Mouse (Mus musculus) liver, embryonic 14.5 days (tissue): Measurements from ENCODE around the gene Josd2. TPM values are rescaled to one million over a fixed set of nuclear protein-coding genes. Genes with fewer than 3 reads are reported as not detected.

Source experiments
- ATAC-seq: fragments of 200-750 bp; cut with Nextera tagmentation; 2 replicates; pipeline ENCODE4 v1.8.0; 2017; ENCODE audit warnings: moderate number of reproducible peaks, mild to moderate bottlenecking, moderate library complexity; ENCODE audit not compliant: insufficient read depth
- DNase-seq, 3 experiments: peaks; one replicate each; pipeline ENCODE4 v3.0.0-alpha.2; 2012 to 2013; ENCODE audit warnings: low read depth in 3 of 3, low spot score in 3 of 3
- H3K27ac ChIP-seq: fragments of 300-500 bp; sonication (generic); 2 replicates; pipeline ENCODE4 v1.5.1; 2014; ENCODE audit warnings: moderate library complexity, mild to moderate bottlenecking, control low read depth, inconsistent platforms
- H3K27me3 ChIP-seq: fragments of 300-500 bp; sonication (generic); 2 replicates; pipeline ENCODE4 v1.6.1; 2014; ENCODE audit warnings: mild to moderate bottlenecking, low read length, moderate library complexity; ENCODE audit not compliant: control insufficient read depth, insufficient read depth
- H3K36me3 ChIP-seq: fragments of 300-500 bp; sonication (generic); replicated peaks from 2 replicates; pipeline ENCODE4 v1.6.1; 2014; ENCODE audit warnings: low read depth; ENCODE audit not compliant: control insufficient read depth, insufficient read depth
- H3K4me1 ChIP-seq, 2 experiments: fragments of 200-500 bp in 1 of 2; fragments of 300-500 bp in 1 of 2; sonication (generic) in 1 of 2; replicated peaks; 2 replicates each; pipeline ENCODE4 v1.6.1; 2012 to 2014; ENCODE audit warnings: antibody characterized with exemption in 1 of 2, inconsistent platforms in 1 of 2, low read length in 1 of 2; ENCODE audit not compliant: control insufficient read depth in 2 of 2, insufficient read depth in 2 of 2
- H3K4me2 ChIP-seq: fragments of 300-500 bp; sonication (generic); 2 replicates; pipeline ENCODE4 v1.6.1; 2014; ENCODE audit warnings: low read depth, mild to moderate bottlenecking, control low read depth, moderate library complexity
- H3K4me3 ChIP-seq, 2 experiments: fragments of 200-500 bp in 1 of 2; fragments of 300-500 bp in 1 of 2; sonication (generic) in 1 of 2; 2 replicates each; pipeline ENCODE4 v1.5.1; 2012 to 2014; ENCODE audit warnings: low read depth in 2 of 2, low read length in 2 of 2, mild to moderate bottlenecking in 2 of 2, control low read depth in 1 of 2, inconsistent platforms in 1 of 2, moderate library complexity in 1 of 2; ENCODE audit not compliant: insufficient read depth in 1 of 2
- H3K9ac ChIP-seq: fragments of 300-500 bp; sonication (generic); replicated peaks from 2 replicates; pipeline ENCODE4 v1.6.1; 2014; ENCODE audit warnings: mild to moderate bottlenecking, control low read depth, moderate library complexity
- H3K9me3 ChIP-seq: fragments of 300-500 bp; sonication (generic); 2 replicates; pipeline ENCODE4 v1.6.1; 2016; ENCODE audit warnings: low read length, mixed read lengths; ENCODE audit not compliant: control insufficient read depth
- CTCF ChIP-seq: IDR thresholded peaks from 2 replicates; pipeline ENCODE4 v1.5.1; 2016; ENCODE audit warnings: antibody characterized with exemption, low read depth, control low read depth
- EP300 ChIP-seq: IDR thresholded peaks from 2 replicates; pipeline ENCODE4 v1.6.1; 2016; ENCODE audit warnings: antibody characterized with exemption, low read depth
- WGBS: fragments of 180-500 bp; shearing (Covaris S2); extraction: QIAGEN DNeasy Blood & Tissue Kit; methylation state at CpG from one replicate; pipeline ENCODE4 v1.1.7; 2014; ENCODE audit not compliant: insufficient replicate concordance; 5-methylcytosine and 5-hydroxymethylcytosine counted together
- polyA plus RNA-seq, 2 experiments: library from polyadenylated mRNA; depleted of rRNA in 1 of 2; stranded (reverse) in 1 of 2; unstranded in 1 of 2; fragments of >200 nt; fragmentation: Nextera tagmentation in 1 of 2; extraction: Ambion mirVana in 1 of 2; gene quantifications; 2 replicates each; pipeline versions ENCODE4 v1.2.1 to v1.2.3; 2012 to 2014

Gene Josd2
- polyA plus RNA-seq, 2 experiments, result 155 to 212 TPM

DNA sequence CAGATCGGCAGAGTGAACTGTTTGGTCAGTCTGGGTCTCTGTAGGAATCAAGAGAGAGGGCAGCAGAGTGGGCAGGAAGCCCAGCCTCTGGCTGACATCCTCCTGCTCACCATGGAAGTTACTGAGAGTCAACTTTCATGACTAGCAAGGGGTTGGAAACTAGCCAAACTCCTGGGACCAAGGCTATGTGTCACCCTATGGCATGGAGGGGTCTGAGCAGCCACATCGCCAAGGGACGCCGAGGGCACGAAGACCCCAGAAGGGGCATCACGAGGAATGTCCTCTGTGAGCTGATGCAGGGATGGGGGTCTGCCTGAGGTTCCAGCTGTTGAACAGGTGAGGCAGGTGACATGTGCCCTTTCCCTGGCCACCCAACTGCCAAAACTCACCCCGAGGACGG is 20.8 kb downstream of the Josd2 start:
- Histone ChIP-seq H3K4me2 (no peak overlapping the region), H3K27ac (no peak overlapping the region), H3K27me3 (no peaks in the 10 kb centered on the region), H3K9ac (no peak overlapping the region), H3K4me1 (peaks cover 0 to 10% of the 10 kb centered on the region in 2 experiments; a peak in 3 of 4 replicates), H3K9me3 (no peaks in the 10 kb centered on the region), H3K36me3 (peaks cover 7% of the 10 kb centered on the region; the same call in 1 of the 2 replicates), H3K4me3 (no peak overlapping the region)
- 79% methylated on average over 8 of the region's 8 CpGs for WGBS
- ATAC-seq (no peak), DNase-seq (no peak)
- no peak for TF ChIP-seq CTCF
- TF ChIP-seq EP300, result no peak

GRCm38 (mm10) chr7:44490281-44490680 is 22.5 kb downstream of the Josd2 start:
- TF ChIP-seq EP300, result no peak
- TF ChIP-seq CTCF, result no peak
- peaks cover 7% of the 10 kb centered on the region; the same call in 1 of the 2 replicates for H3K36me3 ChIP-seq
- 76% methylated on average over 4 of the region's 4 CpGs for WGBS
- DNase-seq (no peak), ATAC-seq (no peak)
- no peaks in the 10 kb centered on the region for H3K27me3 ChIP-seq
- no peak overlapping the region for H3K9ac ChIP-seq
- no peak overlapping the region for H3K4me3 ChIP-seq
- no peak overlapping the region for H3K4me2 ChIP-seq
- H3K4me1 ChIP-seq, result peaks cover 7 to 8% of the 10 kb centered on the region in 2 experiments
- H3K9me3 ChIP-seq, result no peaks in the 10 kb centered on the region
- H3K27ac ChIP-seq, result no peak overlapping the region

GRCm38 (mm10) chr7:44491391-44491790 is 23.6 kb downstream of the Josd2 start:
- H3K9ac ChIP-seq, result no peak overlapping the region
- no peak for TF ChIP-seq EP300
- no peak for TF ChIP-seq CTCF
- H3K4me2 ChIP-seq, result no peak overlapping the region
- no peaks in the 10 kb centered on the region for H3K9me3 ChIP-seq
- no peak overlapping the region for H3K4me3 ChIP-seq
- no peak overlapping the region for H3K27ac ChIP-seq
- H3K4me1 ChIP-seq, result peaks cover 13% of the 10 kb centered on the region in 2 experiments
- ATAC-seq (no peak), DNase-seq (no peak)
- H3K36me3 ChIP-seq, result peaks cover 7% of the 10 kb centered on the region; the same call in 1 of the 2 replicates
- WGBS, result 95% methylated on average over 5 of the region's 5 CpGs
- H3K27me3 ChIP-seq, result no peaks in the 10 kb centered on the region

DNA sequence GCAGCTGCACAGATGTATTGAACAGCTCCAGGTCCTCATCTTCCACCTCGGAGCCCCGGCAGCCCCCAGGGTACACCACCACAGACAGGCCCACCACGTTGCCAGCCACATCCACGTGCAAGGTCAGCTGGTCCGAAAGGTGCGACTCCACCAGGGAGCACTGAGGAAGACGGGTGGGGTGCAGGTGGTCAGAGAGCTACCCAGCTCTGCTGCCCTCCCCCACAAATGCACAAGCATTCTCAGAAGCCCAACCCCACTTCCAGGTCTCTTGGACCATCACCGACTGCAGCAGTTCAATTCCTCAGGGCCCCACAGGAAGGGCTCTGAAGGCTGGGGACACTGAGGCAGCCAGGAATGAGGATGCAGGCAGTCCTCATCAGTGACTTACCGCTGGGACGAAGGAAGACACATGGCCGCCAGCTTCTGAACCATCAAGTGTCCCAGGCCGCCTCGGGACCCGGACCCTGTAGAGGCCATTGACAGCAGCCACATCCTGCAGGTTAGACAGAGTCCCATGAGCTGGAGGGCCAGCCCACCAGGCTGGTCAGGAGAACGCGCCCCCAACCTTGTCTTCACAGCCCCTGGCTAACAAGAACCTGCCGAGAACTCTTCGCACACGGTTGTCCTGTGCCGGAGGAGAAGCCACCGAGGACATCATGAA is 24.5 kb downstream of the Josd2 start:
- peaks cover 17 to 18% of the 10 kb centered on the region in 2 experiments for H3K4me1 ChIP-seq
- TF ChIP-seq EP300 (no peak), CTCF (no peak)
- no peak overlapping the region for H3K27ac ChIP-seq
- 90% methylated on average over 21 of the region's 21 CpGs for WGBS
- no peak overlapping the region for H3K4me3 ChIP-seq
- H3K4me2 ChIP-seq, result no peak overlapping the region
- no peaks in the 10 kb centered on the region for H3K27me3 ChIP-seq
- no peak for ATAC-seq
- no peak for DNase-seq
- no peaks in the 10 kb centered on the region for H3K9me3 ChIP-seq
- H3K9ac ChIP-seq, result no peak overlapping the region
- H3K36me3 ChIP-seq, result peaks cover 7% of the 10 kb centered on the region; the same call in 1 of the 2 replicates

- DNase-seq, result no peak
- no peaks in the 10 kb centered on the region for H3K27me3 ChIP-seq
- 0 out of 2 replicates have a peak overlapping the region, but pooled peaks have one; percentile 9 for H3K9ac ChIP-seq
- H3K27ac ChIP-seq, result no peak overlapping the region
- no peaks in the 10 kb centered on the region for H3K9me3 ChIP-seq
- no peak overlapping the region for H3K4me3 ChIP-seq
- H3K36me3 ChIP-seq, result peaks cover 7% of the 10 kb centered on the region; the same call in 1 of the 2 replicates
- peak overlapping the region; percentile 79 for H3K4me2 ChIP-seq
- TF ChIP-seq CTCF (no peak), EP300 (no peak)
- 85% methylated on average over 12 of the region's 12 CpGs for WGBS
- ATAC-seq, result no peak
- H3K4me1 ChIP-seq, result peaks cover 22 to 32% of the 10 kb centered on the region in 2 experiments
Observed at GRCm38 (mm10) chr7:44494681-44495080, 26.9 kb downstream of the Josd2 start.
